In the genomic region with DNA sequence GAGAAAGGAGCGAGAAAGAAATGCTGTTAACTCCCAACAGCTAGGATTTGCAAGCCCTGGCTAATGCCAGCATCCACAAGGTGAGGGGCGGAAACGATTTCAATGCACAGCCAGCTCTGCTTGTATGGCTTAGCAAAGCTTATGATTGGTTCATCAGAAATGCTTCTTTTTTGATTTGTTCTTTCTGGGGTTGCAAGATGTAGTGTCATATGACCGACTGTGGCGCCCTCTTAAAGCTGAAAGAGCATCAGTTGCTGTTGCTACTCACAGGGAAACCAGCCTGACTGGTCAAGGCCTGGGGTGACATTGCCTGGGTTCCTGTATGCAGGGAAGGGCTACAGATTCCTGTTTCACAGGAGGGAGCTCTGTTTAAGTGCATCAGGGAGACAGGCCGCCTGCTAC, we compare ENCODE assay signal across 9 mouse cellular contexts. TPM values are rescaled to one million over a fixed set of nuclear protein-coding genes. Genes with fewer than 3 reads are reported as not detected.
DNase-seq lines count a peak whose midpoint lies in the region; ATAC-seq and TF ChIP-seq lines count a peak whose summit lies in the region.
"Had no signal": no experiment of that assay in that cellular context is flagged by ENCODE, and none has a peak within 500 bp of the region (broad histone marks: within the 10 kb centered on the region; RNA-seq: fewer than 3 reads in every experiment).

No protein-coding gene starts in this region.

- no peaks in the 10 kb centered on the region for H3K36me3 ChIP-seq in heart, embryonic 13.5 days
- no peaks in the 10 kb centered on the region for H3K36me3 ChIP-seq in heart, adult 2 months (ENCODE audit: control insufficient read depth, insufficient read depth, low read length)
- H3K36me3 ChIP-seq: G1E had no signal

- H3K4me1 ChIP-seq in heart, embryonic 13.5 days = peaks cover 4% of the 10 kb centered on the region; the same call in 1 of the 2 replicates
- no peaks in the 10 kb centered on the region for H3K4me1 ChIP-seq in heart, adult 2 months (ENCODE audit: control insufficient read depth, insufficient read depth, low read length)

- peaks cover 30% of the 10 kb centered on the region for H3K27me3 ChIP-seq in heart, embryonic 13.5 days (replicated peaks)
- H3K27me3 ChIP-seq in heart, adult 2 months (ENCODE audit: control insufficient read depth, insufficient read depth, low read length) = no peaks in the 10 kb centered on the region; the same call in 1 of the 2 replicates

- no peak for TF ChIP-seq EP300 in heart, adult 2 months (IDR thresholded peaks at IDR 0.05; ENCODE audit: insufficient read depth, low read depth, low read length)

- no peak for DNase-seq in heart, postnatal 36 days
- DNase-seq in cerebellum, adult 18-20 months = peak; percentile 20 to 33
- peak; percentile 34 for DNase-seq in forelimb bud, embryonic 11.5 days (ENCODE audit: low read depth, low spot score)
- peak; percentile 4 for DNase-seq in left cerebral cortex, adult 11 months (ENCODE audit: low spot score)
- peak; percentile 20 for DNase-seq in neural tube, embryonic 10.5 days (ENCODE audit: extremely low spot score, low spot score)
- no peak for DNase-seq in urinary bladder, adult 18-20 months (ENCODE audit: low spot score in 2 of 2)
- no peak for DNase-seq in heart, adult 2 months

- no peak overlapping the region for H3K9ac ChIP-seq in heart, embryonic 13.5 days
- no peak overlapping the region for H3K9ac ChIP-seq in heart, adult 2 months (ENCODE audit: low read depth, low read length)

- H3K9me3 ChIP-seq in heart, embryonic 13.5 days = no peaks in the 10 kb centered on the region
- H3K9me3 ChIP-seq: G1E had no signal

- 22% methylated on average over 6 of the region's 6 CpGs for WGBS in heart, embryonic 13.5 days
- WGBS in heart, adult 2 months = 22% methylated on average over 6 of the region's 6 CpGs

- no peak for ATAC-seq in heart, embryonic 13.5 days (ENCODE audit: extremely low read depth, insufficient number of reproducible peaks, low FRiP score, low TSS enrichment)

- no peaks in the 10 kb centered on the region for H3K79me2 ChIP-seq in heart, adult 2 months (replicated peaks; ENCODE audit: control insufficient read depth, insufficient read depth, low read length)

- peak overlapping the region; percentile 30 for H3K4me3 ChIP-seq in heart, embryonic 13.5 days
- H3K4me3 ChIP-seq in heart, adult 2 months = no peak overlapping the region

- no peak for TF ChIP-seq POLR2A in heart, adult 2 months (IDR thresholded peaks at IDR 0.05; ENCODE audit: insufficient read depth, low read depth, low read length)

- no peak overlapping the region for H3K27ac ChIP-seq in heart, embryonic 13.5 days (replicated peaks)
- H3K27ac ChIP-seq in heart, adult 2 months = no peak overlapping the region

- no peak for TF ChIP-seq CTCF in heart, adult 2 months (IDR thresholded peaks at IDR 0.05)

- H3K4me2 ChIP-seq in heart, embryonic 13.5 days = peak overlapping the region; percentile 65

- intact Hi-C loops in heart, postnatal 36 days (cut with DNase I) = no loop called here
- intact Hi-C loops in heart, adult 2 months (cut with DNase I) = no loop called here

RNA-seq across cellular contexts. Expression of gene Slc26a5, which starts 0.9 kb away (rescaled TPM):
- not detected in 2 replicates for polyA plus RNA-seq in heart, embryonic 13.5 days (2015; fragmentation: Nextera tagmentation; extraction: Ambion mirVana)
- not detected for total RNA-seq in heart, postnatal 36 days (2021)
- total RNA-seq in heart, adult 2 months (2021) = not detected
- polyA plus RNA-seq in heart, adult 2 months (2012; rRNA removed) = not detected in 2 replicates
- total RNA-seq: G1E had no signal
- polyA plus RNA-seq: G1E had no signal

Comparison
In these comparisons a context has a peak if more than half of its experiments do, and no peak if none do; other contexts are left out.
1. DNase-seq: peak in cerebellum, adult 18-20 months (2 of 2), forelimb bud, embryonic 11.5 days (single experiment), left cerebral cortex, adult 11 months (single experiment) and neural tube, embryonic 10.5 days (single experiment); none in heart, postnatal 36 days (0 of 2), urinary bladder, adult 18-20 months (0 of 2) and heart, adult 2 months (0 of 2).